Mouse (Mus musculus) limb, embryonic 13.5 days (tissue): ENCODE results near the gene P4ha2. TPM values are rescaled to one million over a fixed set of nuclear protein-coding genes. Genes with fewer than 3 reads are reported as not detected.
A peak's percentile ranks its signal among the peaks of the same experiment; 100 is the strongest.

Experiments
- ATAC-seq: fragments of 200-750 bp; cut with Nextera tagmentation; 2 replicates; pipeline ENCODE4 v1.8.0; 2017; ENCODE audit warnings: low read depth, moderate number of reproducible peaks, moderate TSS enrichment; ENCODE audit not compliant: low FRiP score
- H3K27ac ChIP-seq: fragments of 300-500 bp; sonication (generic); 2 replicates; pipeline ENCODE4 v1.5.1; 2015; ENCODE audit warnings: inconsistent platforms, mild to moderate bottlenecking, moderate library complexity
- H3K27me3 ChIP-seq: fragments of 300-500 bp; sonication (generic); 2 replicates; pipeline ENCODE4 v1.6.1; 2015; ENCODE audit warnings: mild to moderate bottlenecking, inconsistent platforms
- H3K36me3 ChIP-seq: fragments of 300-500 bp; sonication (generic); 2 replicates; pipeline ENCODE4 v1.6.1; 2015; ENCODE audit warnings: inconsistent platforms, mild to moderate bottlenecking, moderate library complexity
- H3K4me1 ChIP-seq: fragments of 300-500 bp; sonication (generic); 2 replicates; pipeline ENCODE4 v1.6.1; 2015; ENCODE audit warnings: inconsistent platforms
- H3K4me2 ChIP-seq: fragments of 300-500 bp; sonication (generic); replicated peaks from 2 replicates; pipeline ENCODE4 v1.6.1; 2015; ENCODE audit warnings: inconsistent platforms, mild to moderate bottlenecking, moderate library complexity
- H3K4me3 ChIP-seq: fragments of 300-500 bp; sonication (generic); 2 replicates; pipeline ENCODE4 v1.5.1; 2015; ENCODE audit warnings: moderate library complexity, mild to moderate bottlenecking, inconsistent platforms
- H3K9ac ChIP-seq: fragments of 300-500 bp; sonication (generic); 2 replicates; pipeline ENCODE4 v1.6.1; 2015; ENCODE audit warnings: mild to moderate bottlenecking, inconsistent platforms
- H3K9me3 ChIP-seq: fragments of 300-500 bp; sonication (generic); 2 replicates; pipeline ENCODE4 v1.6.1; 2016; ENCODE audit warnings: inconsistent platforms
- WGBS: fragments of 180-500 bp; shearing (Covaris S2); methylation state at CpG from one replicate; pipeline ENCODE4 v1.1.7; 2015; 5-methylcytosine and 5-hydroxymethylcytosine counted together
- polyA plus RNA-seq: library from polyadenylated mRNA; unstranded; fragments of >200 nt; fragmentation: Nextera tagmentation; extraction: Ambion mirVana; gene quantifications from 2 replicates; pipeline ENCODE4 v1.2.1, GENCODE M21; 2015

P4ha2 gene
- polyA plus RNA-seq, 1 experiment from 2014 or later, result 84.9 TPM

DNA sequence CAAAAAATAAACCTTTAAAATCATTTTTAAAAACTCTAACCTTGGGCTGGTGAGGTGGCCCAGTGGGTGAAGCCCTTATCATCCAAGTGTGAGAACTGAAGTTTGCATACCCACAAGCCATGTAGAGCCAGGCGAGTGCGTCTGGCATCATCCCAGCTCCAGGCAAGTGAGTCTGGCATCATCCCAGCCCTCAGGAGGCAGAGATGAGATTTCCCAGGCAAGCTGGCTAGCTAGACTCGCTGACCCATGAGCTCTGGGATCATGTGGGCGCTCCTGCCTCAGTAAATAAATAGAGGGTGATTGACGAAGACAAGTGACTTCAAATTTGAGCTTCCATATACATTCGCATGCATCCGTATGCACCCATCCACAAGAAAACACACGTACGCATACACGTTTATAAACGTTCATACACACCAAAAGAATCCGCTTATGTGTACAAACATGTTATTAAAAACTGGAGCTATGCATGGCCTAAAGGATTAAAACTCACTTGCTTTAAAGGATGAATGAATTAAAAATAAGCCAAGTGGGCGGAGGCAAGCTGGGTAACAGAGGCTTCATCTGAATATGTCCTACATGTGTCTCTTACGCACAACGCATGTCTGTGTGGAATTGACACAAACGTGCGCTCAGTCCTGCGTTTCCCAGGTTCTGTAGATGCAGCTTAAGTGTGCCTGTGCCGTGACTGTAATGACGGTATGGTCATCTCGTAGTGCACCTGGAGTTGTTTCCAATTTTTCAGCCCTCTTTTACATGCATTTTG, 12.3 kb downstream of the P4ha2 start:
- Histone ChIP-seq H3K4me2 (peak overlapping the region; percentile 50), H3K4me1 (peaks cover 76% of the 10 kb centered on the region), H3K9me3 (no peaks in the 10 kb centered on the region), H3K27me3 (no peaks in the 10 kb centered on the region), H3K4me3 (no peak overlapping the region), H3K36me3 (peaks cover 21% of the 10 kb centered on the region), H3K9ac (0 out of 2 replicates have a peak overlapping the region, but pooled peaks have one; percentile 37), H3K27ac (peak overlapping the region; percentile 93)
- ATAC-seq, result no peak
- WGBS, result 62% methylated on average over 21 of the region's 21 CpGs

DNA sequence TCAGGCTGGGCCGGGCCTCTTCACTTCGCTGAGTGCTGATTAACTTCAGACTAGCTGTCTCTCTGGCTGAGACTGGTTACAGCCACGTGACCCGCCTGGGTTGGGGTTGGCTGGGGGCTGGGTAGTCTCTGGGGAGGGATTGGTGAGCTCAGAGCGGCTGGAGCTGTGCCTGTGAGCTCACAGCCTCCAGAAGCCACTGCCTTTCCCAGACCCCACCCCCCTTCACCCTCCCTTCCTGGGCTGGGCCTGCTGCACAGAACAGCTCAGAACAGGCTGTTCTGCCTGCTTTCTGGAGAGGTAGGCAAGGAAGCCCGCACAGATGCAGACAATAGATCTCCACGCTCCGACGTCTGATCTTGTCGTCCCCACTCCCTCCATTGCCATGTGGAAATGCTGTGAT, 13.0 kb downstream of the P4ha2 start:
- Histone ChIP-seq H3K4me3 (no peak overlapping the region), H3K4me1 (peaks cover 72% of the 10 kb centered on the region), H3K9ac (peak overlapping the region; percentile 53), H3K9me3 (no peaks in the 10 kb centered on the region), H3K4me2 (peak overlapping the region; percentile 50), H3K36me3 (peaks cover 28% of the 10 kb centered on the region), H3K27me3 (no peaks in the 10 kb centered on the region), H3K27ac (peak overlapping the region; percentile 93)
- WGBS, result under 1% methylated on average over 10 of the region's 10 CpGs
- ATAC-seq, result peak; percentile 97

DNA sequence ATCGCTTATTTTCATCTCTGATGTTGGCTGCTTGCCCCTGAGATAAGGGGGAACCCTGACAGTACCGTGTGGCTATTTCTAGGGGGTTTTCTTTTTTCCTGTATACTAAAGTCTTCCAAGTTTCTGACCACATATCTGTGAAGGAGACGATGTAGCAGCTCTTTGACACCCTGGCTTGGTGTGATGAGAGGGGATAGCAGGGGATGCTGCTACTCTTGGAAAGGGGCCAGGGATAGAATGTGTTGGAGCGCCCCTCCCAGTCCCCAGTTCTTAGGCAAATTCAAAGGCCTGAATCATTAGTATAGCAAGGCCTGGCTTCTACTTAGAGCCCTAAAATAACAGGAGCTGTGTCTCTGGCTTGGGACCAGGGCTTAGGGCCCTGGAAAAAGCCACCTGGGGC, 13.5 kb downstream of the P4ha2 start:
- ATAC-seq, result peak; percentile 2; the same call in 1 of the 2 replicates
- Histone ChIP-seq H3K9ac (peak overlapping the region; percentile 53), H3K4me1 (peaks cover 68% of the 10 kb centered on the region), H3K4me2 (peak overlapping the region; percentile 50), H3K27ac (peak overlapping the region; percentile 93), H3K9me3 (no peaks in the 10 kb centered on the region), H3K36me3 (peaks cover 32% of the 10 kb centered on the region), H3K4me3 (no peak overlapping the region), H3K27me3 (no peaks in the 10 kb centered on the region)
- WGBS, result 23% methylated on average over 4 of the region's 4 CpGs

DNA sequence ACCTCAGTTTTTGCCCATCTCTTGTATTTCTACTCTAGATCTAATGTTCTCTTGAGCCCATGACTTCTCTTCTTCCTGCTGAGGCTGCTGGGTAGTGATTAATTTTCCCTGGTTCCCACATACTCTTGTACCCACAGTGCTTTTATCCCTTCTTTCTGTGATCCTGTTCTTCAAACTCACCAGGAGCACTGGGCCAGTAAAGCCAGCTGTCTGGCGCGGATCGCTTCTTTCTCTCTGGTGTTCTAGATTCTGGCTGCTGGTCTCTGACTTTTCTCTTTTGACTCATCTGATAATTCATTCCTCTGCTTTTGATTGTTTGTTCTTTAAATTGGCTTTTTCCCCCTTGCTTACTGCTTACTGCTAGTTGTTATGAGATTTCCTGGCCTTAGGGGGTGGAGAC, 14.9 kb downstream of the P4ha2 start:
- WGBS, result 93% methylated on average over 3 of the region's 3 CpGs
- no peak overlapping the region for H3K27ac ChIP-seq
- H3K4me3 ChIP-seq, result no peak overlapping the region
- no peaks in the 10 kb centered on the region; the same call in 1 of the 2 replicates for H3K27me3 ChIP-seq
- H3K36me3 ChIP-seq, result peaks cover 43% of the 10 kb centered on the region
- no peak overlapping the region for H3K4me2 ChIP-seq
- H3K9me3 ChIP-seq, result no peaks in the 10 kb centered on the region
- peaks cover 61% of the 10 kb centered on the region for H3K4me1 ChIP-seq
- H3K9ac ChIP-seq, result no peak overlapping the region
- ATAC-seq, result no peak

DNA sequence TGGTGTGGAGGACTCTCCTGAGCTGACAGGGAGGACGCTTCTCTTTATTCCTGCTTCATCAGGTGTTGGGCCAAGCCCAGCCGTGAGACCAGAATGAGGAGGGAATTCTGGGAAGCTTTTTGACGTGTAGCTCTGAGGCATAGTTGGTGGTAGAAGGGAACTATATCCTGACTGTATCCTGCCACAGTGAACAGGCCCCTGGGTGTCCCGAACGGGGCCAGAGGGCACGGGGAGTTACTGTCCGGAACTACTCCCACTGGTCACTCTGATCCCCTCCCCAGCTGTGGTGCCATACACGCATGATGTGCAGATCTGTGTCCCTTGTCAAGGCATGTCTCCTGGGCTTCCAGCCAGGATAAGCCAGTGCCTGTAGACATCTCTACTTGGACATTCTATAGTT, 15.4 kb downstream of the P4ha2 start:
- ATAC-seq, result no peak
- WGBS, result 82% methylated on average over 8 of the region's 8 CpGs
- Histone ChIP-seq H3K4me1 (peaks cover 56% of the 10 kb centered on the region), H3K4me3 (no peak overlapping the region), H3K27ac (no peak overlapping the region), H3K9ac (no peak overlapping the region), H3K4me2 (no peak overlapping the region), H3K27me3 (no peaks in the 10 kb centered on the region; the same call in 1 of the 2 replicates), H3K36me3 (peaks cover 47% of the 10 kb centered on the region), H3K9me3 (no peaks in the 10 kb centered on the region)

DNA sequence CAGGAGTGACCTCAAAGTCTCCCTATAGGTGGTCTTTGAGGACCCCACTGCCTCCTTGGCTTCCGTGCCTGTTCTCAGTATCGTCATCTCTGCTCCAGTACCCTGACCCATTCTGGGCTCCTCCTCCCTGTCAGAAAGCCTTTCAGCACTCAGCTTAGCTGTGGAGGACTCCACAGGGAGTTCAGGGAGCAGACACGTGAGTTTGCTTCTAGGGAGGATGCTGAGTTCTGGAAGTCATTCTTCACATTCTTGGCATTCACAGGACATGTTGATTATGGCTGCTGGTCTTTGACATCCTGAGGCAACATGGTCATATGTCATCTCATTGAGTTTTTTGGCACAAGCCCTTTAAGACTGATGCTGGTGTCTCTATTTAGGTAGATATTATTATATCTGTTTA, 16.0 kb downstream of the P4ha2 start:
- Histone ChIP-seq H3K27me3 (no peaks in the 10 kb centered on the region; the same call in 1 of the 2 replicates), H3K36me3 (peaks cover 50% of the 10 kb centered on the region), H3K27ac (no peak overlapping the region), H3K4me2 (no peak overlapping the region), H3K9me3 (no peaks in the 10 kb centered on the region), H3K4me3 (no peak overlapping the region), H3K4me1 (peaks cover 53% of the 10 kb centered on the region), H3K9ac (no peak overlapping the region)
- no peak for ATAC-seq
- WGBS, result 63% methylated on average over 3 of the region's 3 CpGs

DNA sequence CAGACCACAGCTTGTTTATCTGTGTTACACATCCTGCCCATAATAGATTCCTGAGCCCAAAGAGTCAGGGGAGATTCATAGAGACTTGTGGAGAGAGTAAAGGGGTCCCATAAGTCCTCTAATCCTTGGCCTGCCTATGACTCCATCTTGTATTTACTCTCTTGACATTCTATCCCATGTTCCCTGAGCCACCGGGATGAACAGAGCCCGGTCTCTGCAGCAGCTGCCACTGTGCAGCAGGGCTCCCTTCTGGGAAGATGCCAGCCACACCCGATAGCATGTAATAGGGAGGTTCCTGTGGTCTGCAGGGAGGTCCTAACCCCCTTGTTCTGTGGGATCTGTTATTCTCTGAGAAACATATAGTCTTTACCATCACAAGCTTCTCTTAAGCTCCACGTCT, 16.5 kb downstream of the P4ha2 start:
- H3K9ac ChIP-seq, result no peak overlapping the region
- peaks cover 50% of the 10 kb centered on the region for H3K4me1 ChIP-seq
- no peak overlapping the region for H3K4me2 ChIP-seq
- 82% methylated on average over 4 of the region's 4 CpGs for whole genome bisulfite sequencing
- H3K4me3 ChIP-seq, result no peak overlapping the region
- no peak overlapping the region for H3K27ac ChIP-seq
- H3K9me3 ChIP-seq, result no peaks in the 10 kb centered on the region
- peaks cover 48% of the 10 kb centered on the region for H3K36me3 ChIP-seq
- no peak for ATAC-seq
- H3K27me3 ChIP-seq, result no peaks in the 10 kb centered on the region; the same call in 1 of the 2 replicates

DNA sequence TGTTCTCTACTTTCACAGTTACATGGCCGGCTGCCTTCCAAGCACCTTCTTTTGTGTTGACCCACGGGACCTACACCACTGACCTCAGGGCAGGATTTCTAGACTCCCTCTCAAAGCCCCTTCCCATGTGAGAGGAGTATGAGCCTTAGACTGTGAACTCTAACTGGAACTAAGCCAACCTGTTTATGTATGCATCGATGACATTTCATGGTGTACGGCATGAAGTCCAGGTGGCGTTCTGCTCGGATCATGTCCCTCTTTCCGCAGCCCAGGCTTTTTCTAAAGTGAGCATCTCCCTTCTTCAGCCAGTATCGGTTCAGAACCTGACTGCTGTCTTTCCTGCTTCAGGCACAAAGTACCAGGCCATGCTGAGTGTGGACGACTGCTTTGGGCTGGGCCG, 17.2 kb downstream of the P4ha2 start:
- H3K4me3 ChIP-seq, result no peak overlapping the region
- no peak overlapping the region for H3K9ac ChIP-seq
- H3K36me3 ChIP-seq, result peaks cover 52% of the 10 kb centered on the region
- H3K27me3 ChIP-seq, result peaks cover under 1% of the 10 kb centered on the region; the same call in 1 of the 2 replicates
- H3K4me2 ChIP-seq, result no peak overlapping the region
- no peak overlapping the region for H3K27ac ChIP-seq
- H3K9me3 ChIP-seq, result no peaks in the 10 kb centered on the region
- 86% methylated on average over 10 of the region's 10 CpGs for WGBS
- peaks cover 44% of the 10 kb centered on the region for H3K4me1 ChIP-seq
- ATAC-seq, result no peak

DNA sequence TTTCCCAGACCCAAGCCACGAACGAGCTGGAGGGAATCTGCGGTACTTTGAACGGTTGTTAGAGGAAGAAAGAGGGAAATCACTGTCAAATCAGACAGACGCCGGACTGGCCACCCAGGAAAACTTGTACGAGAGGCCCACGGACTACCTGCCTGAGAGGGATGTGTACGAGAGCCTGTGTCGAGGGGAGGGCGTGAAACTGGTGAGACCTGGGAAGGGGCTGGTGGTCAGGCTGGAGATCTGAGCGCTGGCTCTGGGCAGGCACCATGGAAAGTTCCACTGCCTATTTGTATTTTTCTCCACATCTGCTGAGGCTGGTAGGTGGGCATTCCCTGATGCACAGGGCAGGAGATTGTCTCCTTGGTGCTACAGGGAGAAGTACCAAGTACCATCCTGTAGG, 19.2 kb downstream of the P4ha2 start:
- Histone ChIP-seq H3K9ac (no peak overlapping the region), H3K4me2 (no peak overlapping the region), H3K27me3 (peaks cover 17% of the 10 kb centered on the region), H3K4me3 (no peak overlapping the region), H3K4me1 (peaks cover 24% of the 10 kb centered on the region), H3K27ac (no peak overlapping the region), H3K36me3 (peaks cover 56% of the 10 kb centered on the region), H3K9me3 (no peaks in the 10 kb centered on the region)
- ATAC-seq, result no peak
- 86% methylated on average over 12 of the region's 12 CpGs for WGBS

DNA sequence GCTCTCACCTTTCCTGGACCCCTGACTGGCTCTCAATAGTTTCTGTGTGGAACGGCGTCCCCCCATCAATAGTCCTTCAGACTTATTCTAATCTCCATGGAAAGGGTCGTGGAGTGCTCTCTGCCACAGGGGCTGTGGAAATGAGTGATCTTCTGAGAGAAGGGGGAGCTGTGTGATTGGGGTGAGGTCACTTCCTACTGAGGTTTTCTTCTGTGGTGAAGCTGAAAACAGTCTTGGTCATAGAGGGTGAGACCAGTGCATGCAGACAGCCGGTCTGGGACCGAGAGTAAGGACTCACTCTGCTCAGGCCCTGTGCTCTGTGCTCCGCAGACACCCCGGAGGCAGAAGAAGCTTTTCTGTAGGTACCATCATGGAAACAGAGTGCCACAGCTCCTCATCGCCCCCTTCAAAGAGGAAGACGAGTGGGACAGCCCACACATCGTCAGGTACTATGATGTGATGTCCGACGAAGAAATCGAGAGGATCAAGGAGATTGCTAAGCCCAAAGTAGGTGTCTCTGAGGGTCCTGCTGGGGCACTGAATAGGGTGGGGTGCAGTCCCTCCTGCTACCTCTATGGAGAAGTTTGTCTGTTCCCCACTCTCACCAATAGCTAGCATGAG, 20.0 kb downstream of the P4ha2 start:
- peaks cover 55% of the 10 kb centered on the region for H3K36me3 ChIP-seq
- H3K27me3 ChIP-seq, result peaks cover 23% of the 10 kb centered on the region
- WGBS, result 84% methylated on average over 13 of the region's 13 CpGs
- ATAC-seq, result no peak
- H3K4me2 ChIP-seq, result no peak overlapping the region
- H3K9ac ChIP-seq, result no peak overlapping the region
- H3K27ac ChIP-seq, result no peak overlapping the region
- no peaks in the 10 kb centered on the region for H3K9me3 ChIP-seq
- peaks cover 20% of the 10 kb centered on the region for H3K4me1 ChIP-seq
- H3K4me3 ChIP-seq, result no peak overlapping the region

DNA sequence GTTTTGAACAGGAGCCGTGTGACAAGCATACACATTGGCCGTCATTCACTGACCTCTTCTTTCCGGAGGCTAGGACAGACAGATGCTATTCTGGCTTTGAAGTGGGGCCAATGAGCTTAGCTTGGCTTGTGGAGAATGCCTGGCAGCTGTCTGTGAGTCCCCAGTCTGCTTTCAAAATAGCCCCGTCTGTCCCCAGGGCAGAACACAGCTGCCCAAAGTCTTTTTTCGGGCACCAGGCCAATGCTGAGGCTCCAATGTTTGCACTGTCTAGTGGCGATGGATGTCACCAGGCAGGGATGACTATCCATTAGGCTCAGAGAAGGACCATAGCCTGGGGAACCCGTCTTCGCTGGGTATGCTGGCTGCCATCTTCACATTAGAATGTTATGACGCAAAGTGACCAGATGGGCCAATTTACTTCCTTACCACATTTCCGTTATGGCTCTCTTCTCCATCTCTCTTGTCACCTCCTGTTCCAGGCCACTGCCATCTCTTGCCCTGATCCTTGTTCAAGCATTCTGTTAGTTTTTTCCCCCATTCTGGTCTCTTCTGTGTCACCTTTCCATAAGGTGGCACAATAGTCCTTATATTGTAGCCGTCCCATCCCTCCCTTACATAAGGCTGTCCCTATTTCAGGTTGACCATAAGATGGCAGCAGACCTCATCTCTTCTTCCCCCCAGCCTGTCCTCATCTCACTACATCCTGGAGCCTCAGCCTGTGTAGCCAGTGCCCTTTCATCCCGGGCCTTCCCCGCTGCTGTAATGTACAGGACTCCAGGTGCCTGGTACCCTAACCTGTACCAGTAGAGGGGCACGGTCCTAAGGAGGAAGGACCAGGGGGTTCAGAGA, 22.7 kb downstream of the P4ha2 start:
- ATAC-seq, result peak; percentile 54
- H3K9me3 ChIP-seq, result no peaks in the 10 kb centered on the region
- peaks cover 31% of the 10 kb centered on the region for H3K4me1 ChIP-seq
- no peak overlapping the region for H3K4me2 ChIP-seq
- no peak overlapping the region for H3K4me3 ChIP-seq
- 73% methylated on average over 14 of the region's 14 CpGs for WGBS
- peaks cover 52% of the 10 kb centered on the region for H3K36me3 ChIP-seq
- H3K9ac ChIP-seq, result no peak overlapping the region
- H3K27me3 ChIP-seq, result peaks cover 33% of the 10 kb centered on the region
- no peak overlapping the region for H3K27ac ChIP-seq
